Mouse (Mus musculus) neural tube, embryonic 12.5 days (tissue): Measurements from ENCODE around the gene Sncb. TPM values are rescaled to one million over a fixed set of nuclear protein-coding genes. Genes with fewer than 3 reads are reported as not detected.
A peak's percentile ranks its signal among the peaks of the same experiment; 100 is the strongest.

Experiments used
- ATAC-seq: fragments of 200-750 bp; cut with Nextera tagmentation; 2 replicates; pipeline ENCODE4 v1.8.0; 2017; ENCODE audit warnings: low read depth, mild to moderate bottlenecking, moderate TSS enrichment, moderate library complexity; ENCODE audit not compliant: low FRiP score
- H3K27ac ChIP-seq: fragments of 300-500 bp; sonication (generic); 2 replicates; pipeline ENCODE4 v1.5.1; 2016
- H3K27me3 ChIP-seq: fragments of 300-500 bp; sonication (generic); replicated peaks from 2 replicates; pipeline ENCODE4 v1.6.1; 2016; ENCODE audit warnings: mild to moderate bottlenecking
- H3K36me3 ChIP-seq: fragments of 300-500 bp; sonication (generic); 2 replicates; pipeline ENCODE4 v1.6.1; 2016; ENCODE audit warnings: mild to moderate bottlenecking
- H3K4me1 ChIP-seq: fragments of 300-500 bp; sonication (generic); 2 replicates; pipeline ENCODE4 v1.6.1; 2016
- H3K4me2 ChIP-seq: fragments of 300-500 bp; sonication (generic); replicated peaks from 2 replicates; pipeline ENCODE4 v1.6.1; 2016; ENCODE audit warnings: mild to moderate bottlenecking
- H3K4me3 ChIP-seq: fragments of 300-500 bp; sonication (generic); 2 replicates; pipeline ENCODE4 v1.5.1; 2016
- H3K9ac ChIP-seq: fragments of 300-500 bp; sonication (generic); 2 replicates; pipeline ENCODE4 v1.6.1; 2016; ENCODE audit warnings: mild to moderate bottlenecking
- H3K9me3 ChIP-seq: fragments of 300-500 bp; sonication (generic); 2 replicates; pipeline ENCODE4 v1.6.1; 2016; ENCODE audit warnings: mild to moderate bottlenecking
- WGBS: fragments of 180-500 bp; shearing (Covaris S2); methylation state at CpG from one replicate; pipeline ENCODE4 v1.1.7; 2016; 5-methylcytosine and 5-hydroxymethylcytosine counted together
- polyA plus RNA-seq: library from polyadenylated mRNA; unstranded; fragments of >200 nt; fragmentation: Nextera tagmentation; extraction: Ambion mirVana; gene quantifications from 2 replicates; pipeline ENCODE4 v1.2.1, GENCODE M21; 2016

The Sncb gene
- 3.6 and 4.2 TPM in 2 replicates for polyA plus RNA-seq

GRCm38 (mm10) chr13:54766192-54766768, at the start of gene Sncb:
Sncb (minus strand) TSS chr13:54766595.
- peak within 1 kb of the TSS; percentile 44 for H3K9ac ChIP-seq
- peak within 1 kb of the TSS; percentile 77 for H3K4me2 ChIP-seq
- H3K4me3 ChIP-seq, result peak within 1 kb of the TSS; percentile 41
- under 1% methylated on average over 35 of the region's 35 CpGs for WGBS
- H3K27me3 ChIP-seq, result peaks cover 53% of the 10 kb centered on the region
- H3K27ac ChIP-seq, result no peak within 1 kb of the TSS
- peaks cover 14% of the 10 kb centered on the region for H3K4me1 ChIP-seq
- H3K9me3 ChIP-seq, result no peaks in the 10 kb centered on the region
- peak; percentile 75 for ATAC-seq
- H3K36me3 ChIP-seq, result no peaks in the 10 kb centered on the region

- WGBS, result 94% methylated on average over 9 of the region's 9 CpGs
- Histone ChIP-seq H3K4me2 (no peak overlapping the region), H3K4me3 (no peak overlapping the region), H3K36me3 (no peaks in the 10 kb centered on the region), H3K27me3 (no peaks in the 10 kb centered on the region), H3K27ac (no peak overlapping the region), H3K9me3 (no peaks in the 10 kb centered on the region), H3K4me1 (peaks cover 6% of the 10 kb centered on the region; the same call in 1 of the 2 replicates), H3K9ac (no peak overlapping the region)
- no peak for ATAC-seq
Measured at GRCm38 (mm10) chr13:54813381-54813780, 47.0 kb upstream of the Sncb start.

- H3K4me2 ChIP-seq, result no peak overlapping the region
- WGBS, result 69% methylated on average over 7 of the region's 7 CpGs
- H3K9ac ChIP-seq, result no peak overlapping the region
- H3K27me3 ChIP-seq, result no peaks in the 10 kb centered on the region
- no peak for ATAC-seq
- peaks cover 4% of the 10 kb centered on the region; the same call in 1 of the 2 replicates for H3K4me1 ChIP-seq
- no peak overlapping the region for H3K4me3 ChIP-seq
- H3K36me3 ChIP-seq, result no peaks in the 10 kb centered on the region
- H3K9me3 ChIP-seq, result no peaks in the 10 kb centered on the region
- H3K27ac ChIP-seq, result no peak overlapping the region
Measured at GRCm38 (mm10) chr13:54811476-54811875, 45.1 kb upstream of the Sncb start.

GRCm38 (mm10) chr13:54808067-54808466, 41.7 kb upstream of the Sncb start:
- H3K4me2 ChIP-seq, result no peak overlapping the region
- no peak for ATAC-seq
- H3K36me3 ChIP-seq, result no peaks in the 10 kb centered on the region
- no peak overlapping the region for H3K9ac ChIP-seq
- H3K27ac ChIP-seq, result no peak overlapping the region
- no peaks in the 10 kb centered on the region for H3K27me3 ChIP-seq
- 75% methylated on average over 12 of the region's 12 CpGs for WGBS
- no peaks in the 10 kb centered on the region for H3K9me3 ChIP-seq
- H3K4me3 ChIP-seq, result no peak overlapping the region
- peaks cover 9% of the 10 kb centered on the region; the same call in 1 of the 2 replicates for H3K4me1 ChIP-seq

GRCm38 (mm10) chr13:54806434-54806976, 40.1 kb upstream of the Sncb start:
- peak overlapping the region; percentile 21; the same call in 1 of the 2 replicates for H3K9ac ChIP-seq
- WGBS, result 11% methylated on average over 13 of the region's 13 CpGs
- no peaks in the 10 kb centered on the region for H3K9me3 ChIP-seq
- no peak overlapping the region for H3K4me2 ChIP-seq
- H3K4me1 ChIP-seq, result peaks cover 9% of the 10 kb centered on the region; the same call in 1 of the 2 replicates
- H3K4me3 ChIP-seq, result no peak overlapping the region
- no peaks in the 10 kb centered on the region for H3K27me3 ChIP-seq
- no peak for ATAC-seq
- no peaks in the 10 kb centered on the region for H3K36me3 ChIP-seq
- no peak overlapping the region for H3K27ac ChIP-seq

- 46% methylated on average over 21 of the region's 21 CpGs for WGBS
- H3K9me3 ChIP-seq, result no peaks in the 10 kb centered on the region
- H3K27me3 ChIP-seq, result no peaks in the 10 kb centered on the region
- no peak overlapping the region for H3K4me3 ChIP-seq
- H3K9ac ChIP-seq, result no peak overlapping the region
- no peak for ATAC-seq
- H3K36me3 ChIP-seq, result no peaks in the 10 kb centered on the region
- H3K4me1 ChIP-seq, result peaks cover 9% of the 10 kb centered on the region; the same call in 1 of the 2 replicates
- H3K4me2 ChIP-seq, result no peak overlapping the region
- H3K27ac ChIP-seq, result no peak overlapping the region
Measured at GRCm38 (mm10) chr13:54805134-54805838, 38.9 kb upstream of the Sncb start.

GRCm38 (mm10) chr13:54803010-54803409, 36.6 kb upstream of the Sncb start:
- H3K9ac ChIP-seq, result no peak overlapping the region
- no peak overlapping the region for H3K4me3 ChIP-seq
- no peaks in the 10 kb centered on the region for H3K36me3 ChIP-seq
- H3K9me3 ChIP-seq, result no peaks in the 10 kb centered on the region
- WGBS, result 82% methylated on average over 6 of the region's 6 CpGs
- no peak overlapping the region for H3K4me2 ChIP-seq
- H3K27ac ChIP-seq, result no peak overlapping the region
- peaks cover 9% of the 10 kb centered on the region; the same call in 1 of the 2 replicates for H3K4me1 ChIP-seq
- 0 out of 2 replicates have a peak, but pooled peaks cover under 1% of the 10 kb centered on the region for H3K27me3 ChIP-seq
- no peak for ATAC-seq

- no peak for ATAC-seq
- Histone ChIP-seq H3K9ac (no peak overlapping the region), H3K4me3 (no peak overlapping the region), H3K4me2 (no peak overlapping the region), H3K27me3 (peaks cover 8% of the 10 kb centered on the region), H3K36me3 (no peaks in the 10 kb centered on the region), H3K9me3 (no peaks in the 10 kb centered on the region), H3K4me1 (no peaks in the 10 kb centered on the region), H3K27ac (no peak overlapping the region)
- 83% methylated on average over 4 of the region's 4 CpGs for WGBS
Measured at GRCm38 (mm10) chr13:54800206-54800605, 33.8 kb upstream of the Sncb start.

GRCm38 (mm10) chr13:54799701-54800100, 33.3 kb upstream of the Sncb start:
- Histone ChIP-seq H3K27ac (no peak overlapping the region), H3K4me1 (no peaks in the 10 kb centered on the region), H3K27me3 (peaks cover 14% of the 10 kb centered on the region), H3K4me2 (no peak overlapping the region), H3K4me3 (no peak overlapping the region), H3K9ac (no peak overlapping the region), H3K36me3 (no peaks in the 10 kb centered on the region), H3K9me3 (no peaks in the 10 kb centered on the region)
- WGBS, result 21% methylated on average over 9 of the region's 9 CpGs
- ATAC-seq, result no peak

GRCm38 (mm10) chr13:54798740-54799139, 32.3 kb upstream of the Sncb start:
- H3K27me3 ChIP-seq, result peaks cover 14% of the 10 kb centered on the region
- H3K9me3 ChIP-seq, result no peaks in the 10 kb centered on the region
- no peak overlapping the region for H3K9ac ChIP-seq
- H3K4me3 ChIP-seq, result no peak overlapping the region
- no peaks in the 10 kb centered on the region for H3K36me3 ChIP-seq
- WGBS, result 82% methylated on average over 10 of the region's 10 CpGs
- H3K4me2 ChIP-seq, result no peak overlapping the region
- no peak for ATAC-seq
- H3K27ac ChIP-seq, result no peak overlapping the region
- no peaks in the 10 kb centered on the region for H3K4me1 ChIP-seq

GRCm38 (mm10) chr13:54797861-54798643, 31.7 kb upstream of the Sncb start:
- 83% methylated on average over 16 of the region's 16 CpGs for WGBS
- no peaks in the 10 kb centered on the region for H3K9me3 ChIP-seq
- no peaks in the 10 kb centered on the region for H3K36me3 ChIP-seq
- H3K27me3 ChIP-seq, result peaks cover 14% of the 10 kb centered on the region
- no peak overlapping the region for H3K4me3 ChIP-seq
- ATAC-seq, result no peak
- no peaks in the 10 kb centered on the region for H3K4me1 ChIP-seq
- no peak overlapping the region for H3K27ac ChIP-seq
- H3K4me2 ChIP-seq, result no peak overlapping the region
- H3K9ac ChIP-seq, result no peak overlapping the region

- peaks cover 14% of the 10 kb centered on the region for H3K27me3 ChIP-seq
- H3K4me3 ChIP-seq, result no peak overlapping the region
- no peaks in the 10 kb centered on the region for H3K36me3 ChIP-seq
- WGBS, result 33% methylated on average over 4 of the region's 4 CpGs
- no peaks in the 10 kb centered on the region for H3K4me1 ChIP-seq
- H3K9me3 ChIP-seq, result no peaks in the 10 kb centered on the region
- H3K4me2 ChIP-seq, result no peak overlapping the region
- no peak for ATAC-seq
- no peak overlapping the region for H3K27ac ChIP-seq
- no peak overlapping the region for H3K9ac ChIP-seq
Measured at GRCm38 (mm10) chr13:54797356-54797755, 31.0 kb upstream of the Sncb start.
